Mouse (Mus musculus): ENCODE measurements at regions not wholly inside any gene's neighbourhood (a gene's known extent, or its start where the extent isn't known, plus 50 kb on each side); places are given as distances from the start of the nearest gene placed in this dataset.

GRCm38 (mm10) chr4:69971721-69972120 is 438.5 kb downstream of the Cdk5rap2 start:
- peak in 1 of 2 experiments; percentile 5 for DNase-seq

GRCm38 (mm10) chr4:69968424-69968823 is 441.8 kb downstream of the Cdk5rap2 start:
- no peak for DNase-seq

Data from kidney, postnatal 4 days (tissue).